Mouse (Mus musculus) B cell, adult 2 months (primary cell): ENCODE measurements around the gene Dck.
A peak's percentile ranks its signal among the peaks of the same experiment; 100 is the strongest.
"Not testable (repeated sequence)": the region's sequence is repeated elsewhere in the genome, so short reads cannot be mapped to it uniquely, and the experiment has no call there.

Experiments used
- DNase-seq, 2 experiments: peaks; one replicate each; pipeline ENCODE4 v3.0.0; 2022

Gene Dck

GRCm38 (mm10) chr5:88764987-88765481, at the start of gene Dck:
TSS of gene Dck (plus strand) at chr5:88764996.
- peak; percentile 97 to 98 for DNase-seq

- DNase-seq, result no peak
These were observed 47.8 kb upstream of the Dck start for GRCm38 (mm10) chr5:88716983-88717382.

- DNase-seq, result peak; percentile 94 to 96
These were observed 44.4 kb upstream of the Dck start, which contains the start of gene Mob1b for GRCm38 (mm10) chr5:88720116-88721002. TSS of gene Mob1b (plus strand) at chr5:88720855.

- DNase-seq, result no peak
These were observed 43.8 kb upstream of the Dck start for GRCm38 (mm10) chr5:88721003-88721475.

GRCm38 (mm10) chr5:88721565-88722212, 43.1 kb upstream of the Dck start:
- DNase-seq, result peak; percentile 14 to 16

- DNase-seq, result no peak
These were observed 42.6 kb upstream of the Dck start for GRCm38 (mm10) chr5:88722213-88722600.

GRCm38 (mm10) chr5:88724030-88724429, 40.8 kb upstream of the Dck start:
- DNase-seq, result no peak

GRCm38 (mm10) chr5:88727593-88728144, 37.1 kb upstream of the Dck start:
- no peak for DNase-seq

GRCm38 (mm10) chr5:88734786-88735185, 30.0 kb upstream of the Dck start:
- peak; percentile 58 to 67 for DNase-seq

- DNase-seq, result not testable (repeated sequence)
These were observed 23.7 kb upstream of the Dck start for GRCm38 (mm10) chr5:88741065-88741464.

GRCm38 (mm10) chr5:88747774-88748173, 17.0 kb upstream of the Dck start:
- no peak for DNase-seq

GRCm38 (mm10) chr5:88753199-88753598, 11.6 kb upstream of the Dck start:
- DNase-seq, result no peak

GRCm38 (mm10) chr5:88762611-88763010, 2.2 kb upstream of the Dck start:
- no peak for DNase-seq

GRCm38 (mm10) chr5:88764430-88764986, 288 bp upstream of the Dck start:
- DNase-seq, result no peak

GRCm38 (mm10) chr5:88765587-88765986, 791 bp downstream of the Dck start:
- DNase-seq, result no peak

GRCm38 (mm10) chr5:88766121-88766520, 1.3 kb downstream of the Dck start:
- DNase-seq, result peak; percentile 44 to 48

GRCm38 (mm10) chr5:88766863-88767262, 2.1 kb downstream of the Dck start:
- no peak for DNase-seq

- no peak for DNase-seq
These were observed 3.4 kb downstream of the Dck start for GRCm38 (mm10) chr5:88768201-88768600.

GRCm38 (mm10) chr5:88782072-88782765, 17.4 kb downstream of the Dck start:
- DNase-seq, result no peak

GRCm38 (mm10) chr5:88785059-88785458, 20.3 kb downstream of the Dck start:
- no peak for DNase-seq

- DNase-seq, result no peak
These were observed 25.9 kb downstream of the Dck start for GRCm38 (mm10) chr5:88790675-88791074.
